Mouse (Mus musculus): ENCODE measurements around the gene Nanp. TPM values are rescaled to one million over a fixed set of nuclear protein-coding genes. Genes with fewer than 3 reads are reported as not detected.
A peak's percentile ranks its signal among the peaks of the same experiment; 100 is the strongest.

Gene Nanp
- total and polyA plus RNA-seq, 3 experiments: 15.6 to 33.0 (median 30.8) TPM

- Histone ChIP-seq H3K27me3 (replicated peaks) (no peaks in the 10 kb centered on the region), H3K27ac (ENCODE audit: insufficient read depth, low read depth) (no peak overlapping the region), H3K9me3 (replicated peaks; ENCODE audit: low read length) (no peaks in the 10 kb centered on the region), H3K79me2 (replicated peaks; ENCODE audit: control insufficient read depth, extremely low read depth, insufficient read depth, poor library complexity, severe bottlenecking) (peaks cover 31% of the 10 kb centered on the region), H3K4me2 (ENCODE audit: insufficient read depth, low read depth, poor library complexity, severe bottlenecking) (no peak overlapping the region), H3K9ac (ENCODE audit: insufficient read depth, low read depth) (no peak overlapping the region), H3K4me1 (ENCODE audit: control insufficient read depth in 1 of 2, insufficient read depth in 2 of 2) (peaks cover 5 to 24% of the 10 kb centered on the region in 2 experiments; a peak in 2 of 4 replicates), H3K36me3 (replicated peaks in 1 of 2; ENCODE audit: control insufficient read depth in 1 of 2, insufficient read depth in 1 of 2, low read length in 1 of 2) (peaks cover 0 to 20% of the 10 kb centered on the region in 2 experiments), H3K4me3 (replicated peaks in 1 of 3; ENCODE audit: low read depth in 2 of 3, low read length in 2 of 3, poor library complexity in 1 of 3) (no peak overlapping the region)
- no peak for DNase-seq (ENCODE audit: extremely low read depth)
- no peak for TF ChIP-seq EP300 (IDR thresholded peaks at IDR 0.05; ENCODE audit: low read length)
- TF ChIP-seq PAX5 (IDR thresholded peaks at IDR 0.05; ENCODE audit: low read length): no peak
- TF ChIP-seq MYC (IDR thresholded peaks at IDR 0.05; ENCODE audit: low read depth, low read length): no peak
- TF ChIP-seq POLR2A (IDR thresholded peaks at IDR 0.05; ENCODE audit: low read depth, low read length): no peak
- TF ChIP-seq SMC3 (IDR thresholded peaks at IDR 0.05; ENCODE audit: low read depth, low read length): no peak
- no peak for TF ChIP-seq RCOR1 (conservative IDR thresholded peaks at IDR 0.05; ENCODE audit: low read depth, low read length)
- no peak for TF ChIP-seq E2F4 (IDR thresholded peaks at IDR 0.05; ENCODE audit: insufficient replicate concordance, low read depth, low read length)
- no peak for TF ChIP-seq HCFC1 (IDR thresholded peaks at IDR 0.05; ENCODE audit: low read depth, low read length)
- TF ChIP-seq ZC3H11A (IDR thresholded peaks at IDR 0.05; ENCODE audit: low read depth, low read length): no peak
- no peak for TF ChIP-seq NELFE (IDR thresholded peaks at IDR 0.05; ENCODE audit: low read depth, low read length)
- TF ChIP-seq MEF2A (IDR thresholded peaks at IDR 0.05; ENCODE audit: borderline replicate concordance, low read depth, low read length): no peak
- in situ Hi-C loops (cut with MboI; ENCODE audit: low pct_ligation_motif_present, low pct_unique_long_range_greater_than_20kb, low sequenced_read_pairs) (no loop called here), dilution Hi-C loops (cut with MboI; ENCODE audit: extremely low pct_ligation_motif_present, extremely low pct_unique_long_range_greater_than_20kb, low sequenced_read_pairs) (no loop called here)
Measured at GRCm38 (mm10) chr2:151036721-151037120, 2.5 kb downstream of the Nanp start.

- H3K4me1 ChIP-seq (ENCODE audit: control insufficient read depth in 1 of 2, insufficient read depth in 2 of 2): peaks cover 5 to 21% of the 10 kb centered on the region in 2 experiments; a peak in 2 of 4 replicates
- TF ChIP-seq CTCF (conservative IDR thresholded peaks at IDR 0.05 in 1 of 2, IDR thresholded peaks at IDR 0.05 in 1 of 2; ENCODE audit: low read depth in 2 of 2, low read length in 2 of 2) (no peak), MAFK (IDR thresholded peaks at IDR 0.05; ENCODE audit: insufficient replicate concordance, low read length) (0 out of 2 replicates have a peak, but pooled peaks have one; percentile 41)
- peaks cover 31% of the 10 kb centered on the region for H3K79me2 ChIP-seq (replicated peaks; ENCODE audit: control insufficient read depth, extremely low read depth, insufficient read depth, poor library complexity, severe bottlenecking)
- DNase-seq (ENCODE audit: extremely low read depth): no peak
- H3K36me3 ChIP-seq (replicated peaks in 1 of 2; ENCODE audit: control insufficient read depth in 1 of 2, insufficient read depth in 1 of 2, low read length in 1 of 2): peaks cover 0 to 22% of the 10 kb centered on the region in 2 experiments
- dilution Hi-C loops (cut with MboI; ENCODE audit: extremely low pct_ligation_motif_present, extremely low pct_unique_long_range_greater_than_20kb, low sequenced_read_pairs): no loop called here
- H3K27me3 ChIP-seq (replicated peaks): no peaks in the 10 kb centered on the region
- no peak overlapping the region for H3K4me3 ChIP-seq (replicated peaks in 1 of 3; ENCODE audit: low read depth in 2 of 3, low read length in 2 of 3, poor library complexity in 1 of 3)
- no peaks in the 10 kb centered on the region for H3K9me3 ChIP-seq (replicated peaks; ENCODE audit: low read length)
- H3K9ac ChIP-seq (ENCODE audit: insufficient read depth, low read depth): no peak overlapping the region
- no peak overlapping the region for H3K27ac ChIP-seq (ENCODE audit: insufficient read depth, low read depth)
- no peak overlapping the region for H3K4me2 ChIP-seq (ENCODE audit: insufficient read depth, low read depth, poor library complexity, severe bottlenecking)
- in situ Hi-C loops (cut with MboI; ENCODE audit: low pct_ligation_motif_present, low pct_unique_long_range_greater_than_20kb, low sequenced_read_pairs): no loop called here
Measured at GRCm38 (mm10) chr2:151034435-151034834, 4.8 kb downstream of the Nanp start.

- dilution Hi-C loops (cut with MboI; ENCODE audit: extremely low pct_ligation_motif_present, extremely low pct_unique_long_range_greater_than_20kb, low sequenced_read_pairs): no loop called here
- no peak overlapping the region for H3K4me3 ChIP-seq (replicated peaks in 1 of 3; ENCODE audit: low read depth in 2 of 3, low read length in 2 of 3, poor library complexity in 1 of 3)
- no peaks in the 10 kb centered on the region for H3K27me3 ChIP-seq (replicated peaks)
- no peaks in the 10 kb centered on the region for H3K4me1 ChIP-seq (ENCODE audit: control insufficient read depth in 1 of 2, insufficient read depth in 2 of 2)
- DNase-seq (ENCODE audit: extremely low read depth): no peak
- in situ Hi-C loops (cut with MboI; ENCODE audit: low pct_ligation_motif_present, low pct_unique_long_range_greater_than_20kb, low sequenced_read_pairs): loop anchor here (25.0 kb wide), 2 partner anchors 184 to 459 kb away; partner anchors contain the start of gene Cst7
- H3K27ac ChIP-seq (ENCODE audit: insufficient read depth, low read depth): no peak overlapping the region
- no peaks in the 10 kb centered on the region for H3K9me3 ChIP-seq (replicated peaks; ENCODE audit: low read length)
- peaks cover 0 to 13% of the 10 kb centered on the region in 2 experiments for H3K36me3 ChIP-seq (replicated peaks in 1 of 2; ENCODE audit: control insufficient read depth in 1 of 2, insufficient read depth in 1 of 2, low read length in 1 of 2)
- no peak overlapping the region for H3K9ac ChIP-seq (ENCODE audit: insufficient read depth, low read depth)
- TF ChIP-seq NRF1 (IDR thresholded peaks at IDR 0.05; ENCODE audit: low read depth, low read length) (no peak), NELFE (IDR thresholded peaks at IDR 0.05; ENCODE audit: low read depth, low read length) (no peak), RCOR1 (conservative IDR thresholded peaks at IDR 0.05; ENCODE audit: low read depth, low read length) (no peak), ZC3H11A (IDR thresholded peaks at IDR 0.05; ENCODE audit: low read depth, low read length) (no peak), PAX5 (IDR thresholded peaks at IDR 0.05; ENCODE audit: low read length) (no peak), ETS1 (conservative IDR thresholded peaks at IDR 0.05; ENCODE audit: low read depth, low read length) (no peak), ZMIZ1 (IDR thresholded peaks at IDR 0.05; ENCODE audit: low read depth, low read length) (no peak), E2F4 (IDR thresholded peaks at IDR 0.05; ENCODE audit: insufficient replicate concordance, low read depth, low read length) (no peak), MAFK (IDR thresholded peaks at IDR 0.05; ENCODE audit: insufficient replicate concordance, low read length) (no peak)
- H3K4me2 ChIP-seq (ENCODE audit: insufficient read depth, low read depth, poor library complexity, severe bottlenecking): no peak overlapping the region
- H3K79me2 ChIP-seq (replicated peaks; ENCODE audit: control insufficient read depth, extremely low read depth, insufficient read depth, poor library complexity, severe bottlenecking): no peaks in the 10 kb centered on the region
Measured at GRCm38 (mm10) chr2:151021158-151021557, 18.0 kb downstream of the Nanp start.

Measured in CH12.LX (cell line).